Mouse (Mus musculus): Measurements from ENCODE around the gene Wrap53. TPM values are rescaled to one million over a fixed set of nuclear protein-coding genes. Genes with fewer than 3 reads are reported as not detected.

The Wrap53 gene
- total and polyA plus RNA-seq, 3 experiments = 18.5 to 24.5 TPM; not detected in 1

DNA sequence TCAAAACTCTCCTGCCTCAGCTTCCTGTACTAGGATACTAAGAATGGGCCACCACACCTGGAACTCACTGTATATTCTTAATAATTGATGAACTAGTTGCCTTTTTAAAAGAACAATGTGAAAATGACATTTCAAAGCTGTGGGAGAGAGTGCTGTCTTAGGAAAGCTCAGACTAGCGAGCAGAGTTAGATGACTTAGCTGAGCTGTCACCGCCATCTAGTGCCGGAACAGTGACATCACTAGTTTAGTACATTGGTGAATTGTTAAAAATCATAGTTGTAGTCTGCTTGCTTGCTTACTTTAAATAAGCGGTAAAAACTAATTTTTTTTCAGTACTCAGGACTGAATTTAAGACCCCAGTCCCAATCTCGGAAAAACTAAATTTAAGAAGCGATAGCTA lies 66.2 kb downstream of the Wrap53 start (continued):
- TF ChIP-seq BHLHE40 (IDR thresholded peaks at IDR 0.05; ENCODE audit: borderline replicate concordance, low read depth, low read length) = peak; percentile 72
- no peak for TF ChIP-seq USF2 (IDR thresholded peaks at IDR 0.05; ENCODE audit: borderline replicate concordance in 1 of 2, insufficient read depth in 1 of 2, low read depth in 1 of 2, low read length in 2 of 2)
- TF ChIP-seq CTCF (IDR thresholded peaks at IDR 0.05 in 2 of 3, conservative IDR thresholded peaks at IDR 0.05 in 1 of 3; ENCODE audit: control insufficient read depth in 1 of 3, insufficient read depth in 1 of 3, low read depth in 2 of 3, low read length in 3 of 3, poor library complexity in 1 of 3, severe bottlenecking in 1 of 3) = peak; percentile 71 to 99 (median 79)
- TF ChIP-seq KAT2A (conservative IDR thresholded peaks at IDR 0.05; ENCODE audit: low read depth, low read length) = no peak

Other genes starting within 250 kb of the Wrap53 start
- gene Rnf227, start 239.8 kb downstream of the Wrap53 start, total RNA-seq (2012; rRNA removed) = 6.4 and 11.5 TPM in 2 replicates
- 10 to 100 TPM in 1 of 2 experiments, not detected in 1; 12.4 TPM for gene Rnf227, start 239.8 kb downstream of the Wrap53 start, polyA plus RNA-seq (2012; ENCODE audit: insufficient read depth in 1 of 2, insufficient read length in 2 of 2, low read depth in 1 of 2, low replicate concordance in 2 of 2, missing spikeins in 1 of 2)
- gene Chd3, start 210.8 kb downstream of the Wrap53 start, total RNA-seq (2012; rRNA removed) = 37.3 and 65.8 TPM in 2 replicates
- 10 to 100 TPM in 1 of 2 experiments, not detected in 1; 84.9 TPM for gene Chd3, start 210.8 kb downstream of the Wrap53 start, polyA plus RNA-seq (2012; ENCODE audit: insufficient read depth in 1 of 2, insufficient read length in 2 of 2, low read depth in 1 of 2, low replicate concordance in 2 of 2, missing spikeins in 1 of 2)
- gene Naa38, start 184.8 kb downstream of the Wrap53 start, total RNA-seq (2012; rRNA removed) = 190 and 191 TPM in 2 replicates
- 100 to 1,000 TPM in 1 of 2 experiments, not detected in 1; 173 TPM for gene Naa38, start 184.8 kb downstream of the Wrap53 start, polyA plus RNA-seq (2012; ENCODE audit: insufficient read depth in 1 of 2, insufficient read length in 2 of 2, low read depth in 1 of 2, low replicate concordance in 2 of 2, missing spikeins in 1 of 2)
- 26.8 and 39.6 TPM in 2 replicates for gene Cyb5d1, start 184.6 kb downstream of the Wrap53 start, total RNA-seq (2012; rRNA removed)
- gene Cyb5d1, start 184.6 kb downstream of the Wrap53 start, polyA plus RNA-seq (2012; ENCODE audit: insufficient read depth in 1 of 2, insufficient read length in 2 of 2, low read depth in 1 of 2, low replicate concordance in 2 of 2, missing spikeins in 1 of 2) = 10 to 100 TPM in 1 of 2 experiments, not detected in 1; 21.3 TPM
- gene Tmem88, start 182.0 kb downstream of the Wrap53 start, total RNA-seq (2012; rRNA removed) = 0.39 TPM in 2 replicates
- gene Tmem88, start 182.0 kb downstream of the Wrap53 start, polyA plus RNA-seq (2012; ENCODE audit: insufficient read depth in 1 of 2, insufficient read length in 2 of 2, low read depth in 1 of 2, low replicate concordance in 2 of 2, missing spikeins in 1 of 2) = under 1 TPM in 1 of 2 experiments, not detected in 1; 0.45 TPM
- 5.8 and 7.2 TPM in 2 replicates for gene Kdm6b, start 166.6 kb downstream of the Wrap53 start, total RNA-seq (2012; rRNA removed)
- gene Kdm6b, start 166.6 kb downstream of the Wrap53 start, polyA plus RNA-seq (2012; ENCODE audit: insufficient read depth in 1 of 2, insufficient read length in 2 of 2, low read depth in 1 of 2, low replicate concordance in 2 of 2, missing spikeins in 1 of 2) = 10 to 100 TPM; 25.0 to 43.4 TPM
- under 0.01 and 0.04 TPM in 2 replicates for gene Dnah2, start 31.1 kb downstream of the Wrap53 start, total RNA-seq (2012; rRNA removed)
- gene Dnah2, start 31.1 kb downstream of the Wrap53 start, polyA plus RNA-seq (2012; ENCODE audit: insufficient read depth in 1 of 2, insufficient read length in 2 of 2, low read depth in 1 of 2, low replicate concordance in 2 of 2, missing spikeins in 1 of 2) = under 1 TPM in 1 of 2 experiments, not detected in 1; 0.07 TPM
- 0.20 and 0.23 TPM in 2 replicates for gene Efnb3, start 20.1 kb downstream of the Wrap53 start, total RNA-seq (2012; rRNA removed)
- under 1 TPM in 1 of 2 experiments, not detected in 1; 0.72 TPM for gene Efnb3, start 20.1 kb downstream of the Wrap53 start, polyA plus RNA-seq (2012; ENCODE audit: insufficient read depth in 1 of 2, insufficient read length in 2 of 2, low read depth in 1 of 2, low replicate concordance in 2 of 2, missing spikeins in 1 of 2)
- 74.1 and 76.4 TPM in 2 replicates for gene Trp53, start 104 bp upstream of the Wrap53 start, total RNA-seq (2012; rRNA removed)
- gene Trp53, start 104 bp upstream of the Wrap53 start, polyA plus RNA-seq (2012; ENCODE audit: insufficient read depth in 1 of 2, insufficient read length in 2 of 2, low read depth in 1 of 2, low replicate concordance in 2 of 2, missing spikeins in 1 of 2) = 100 to 1,000 TPM in 1 of 2 experiments, not detected in 1; 212 TPM
- 13.4 and 15.1 TPM in 2 replicates for gene Atp1b2, start 25.7 kb upstream of the Wrap53 start, total RNA-seq (2012; rRNA removed)
- 100 to 1,000 TPM in 1 of 2 experiments, not detected in 1; 136 TPM for gene Atp1b2, start 25.7 kb upstream of the Wrap53 start, polyA plus RNA-seq (2012; ENCODE audit: insufficient read depth in 1 of 2, insufficient read length in 2 of 2, low read depth in 1 of 2, low replicate concordance in 2 of 2, missing spikeins in 1 of 2)
- not detected in 2 replicates for gene Shbg, start 37.6 kb upstream of the Wrap53 start, total RNA-seq (2012; rRNA removed)
- gene Shbg, start 37.6 kb upstream of the Wrap53 start, polyA plus RNA-seq (2012; ENCODE audit: insufficient read depth in 1 of 2, insufficient read length in 2 of 2, low read depth in 1 of 2, low replicate concordance in 2 of 2, missing spikeins in 1 of 2) = not detected
- gene Sat2, start 41.8 kb upstream of the Wrap53 start, total RNA-seq (2012; rRNA removed) = not detected in 2 replicates
- gene Sat2, start 41.8 kb upstream of the Wrap53 start, polyA plus RNA-seq (2012; ENCODE audit: insufficient read depth in 1 of 2, insufficient read length in 2 of 2, low read depth in 1 of 2, low replicate concordance in 2 of 2, missing spikeins in 1 of 2) = not detected
- gene Fxr2, start 52.7 kb upstream of the Wrap53 start, total RNA-seq (2012; rRNA removed) = 90.2 and 95.1 TPM in 2 replicates
- gene Fxr2, start 52.7 kb upstream of the Wrap53 start, polyA plus RNA-seq (2012; ENCODE audit: insufficient read depth in 1 of 2, insufficient read length in 2 of 2, low read depth in 1 of 2, low replicate concordance in 2 of 2, missing spikeins in 1 of 2) = 10 to 100 TPM in 1 of 2 experiments, not detected in 1; 97.6 TPM
- gene Sox15, start 75.1 kb upstream of the Wrap53 start, total RNA-seq (2012; rRNA removed) = not detected in 2 replicates
- under 1 TPM in 1 of 2 experiments, not detected in 1; 0.11 TPM for gene Sox15, start 75.1 kb upstream of the Wrap53 start, polyA plus RNA-seq (2012; ENCODE audit: insufficient read depth in 1 of 2, insufficient read length in 2 of 2, low read depth in 1 of 2, low replicate concordance in 2 of 2, missing spikeins in 1 of 2)
- 60.9 and 62.1 TPM in 2 replicates for gene Mpdu1, start 82.4 kb upstream of the Wrap53 start, total RNA-seq (2012; rRNA removed)
- gene Mpdu1, start 82.4 kb upstream of the Wrap53 start, polyA plus RNA-seq (2012; ENCODE audit: insufficient read depth in 1 of 2, insufficient read length in 2 of 2, low read depth in 1 of 2, low replicate concordance in 2 of 2, missing spikeins in 1 of 2) = 100 to 1,000 TPM; 101 to 259 TPM
- 4.1 and 5.3 TPM in 2 replicates for gene Cd68, start 85.9 kb upstream of the Wrap53 start, total RNA-seq (2012; rRNA removed)
- gene Cd68, start 85.9 kb upstream of the Wrap53 start, polyA plus RNA-seq (2012; ENCODE audit: insufficient read depth in 1 of 2, insufficient read length in 2 of 2, low read depth in 1 of 2, low replicate concordance in 2 of 2, missing spikeins in 1 of 2) = 10 to 100 TPM in 1 of 2 experiments, not detected in 1; 19.8 TPM
- 1,645 and 1,689 TPM in 2 replicates for gene Eif4a1, start 92.2 kb upstream of the Wrap53 start, total RNA-seq (2012; rRNA removed)
- gene Eif4a1, start 92.2 kb upstream of the Wrap53 start, polyA plus RNA-seq (2012; ENCODE audit: insufficient read depth in 1 of 2, insufficient read length in 2 of 2, low read depth in 1 of 2, low replicate concordance in 2 of 2, missing spikeins in 1 of 2) = 100 to 1,000 TPM; 114 to 634 TPM
- gene Senp3, start 101.8 kb upstream of the Wrap53 start, total RNA-seq (2012; rRNA removed) = 121 and 147 TPM in 2 replicates
- gene Senp3, start 101.8 kb upstream of the Wrap53 start, polyA plus RNA-seq (2012; ENCODE audit: insufficient read depth in 1 of 2, insufficient read length in 2 of 2, low read depth in 1 of 2, low replicate concordance in 2 of 2, missing spikeins in 1 of 2) = 100 to 1,000 TPM; 171 to 890 TPM
- 0.19 TPM in 1 of 2 replicates, not detected in the other for gene Tnfsf13, start 105.5 kb upstream of the Wrap53 start, total RNA-seq (2012; rRNA removed)
- gene Tnfsf13, start 105.5 kb upstream of the Wrap53 start, polyA plus RNA-seq (2012; ENCODE audit: insufficient read depth in 1 of 2, insufficient read length in 2 of 2, low read depth in 1 of 2, low replicate concordance in 2 of 2, missing spikeins in 1 of 2) = under 1 TPM in 1 of 2 experiments, not detected in 1; 0.13 TPM
- gene Tnfsf12, start 115.6 kb upstream of the Wrap53 start, total RNA-seq (2012; rRNA removed) = not detected in 2 replicates
- under 1 TPM in 1 of 2 experiments, not detected in 1; 0.10 TPM for gene Tnfsf12, start 115.6 kb upstream of the Wrap53 start, polyA plus RNA-seq (2012; ENCODE audit: insufficient read depth in 1 of 2, insufficient read length in 2 of 2, low read depth in 1 of 2, low replicate concordance in 2 of 2, missing spikeins in 1 of 2)
- not detected in 2 replicates for gene Tnfsfm13, start 115.8 kb upstream of the Wrap53 start, total RNA-seq (2012; rRNA removed)
- not detected for gene Tnfsfm13, start 115.8 kb upstream of the Wrap53 start, polyA plus RNA-seq (2012; ENCODE audit: insufficient read depth in 1 of 2, insufficient read length in 2 of 2, low read depth in 1 of 2, low replicate concordance in 2 of 2, missing spikeins in 1 of 2)
- gene Polr2a, start 178.4 kb upstream of the Wrap53 start, total RNA-seq (2012; rRNA removed) = 16.6 and 22.2 TPM in 2 replicates
- gene Polr2a, start 178.4 kb upstream of the Wrap53 start, polyA plus RNA-seq (2012; ENCODE audit: insufficient read depth in 1 of 2, insufficient read length in 2 of 2, low read depth in 1 of 2, low replicate concordance in 2 of 2, missing spikeins in 1 of 2) = 100 to 1,000 TPM in 1 of 2 experiments, 10 to 100 TPM in 1; 73.9 to 193 TPM
- 0.08 TPM in 1 of 2 replicates, not detected in the other for gene Slc35g3, start 181.7 kb upstream of the Wrap53 start, total RNA-seq (2012; rRNA removed)
- gene Slc35g3, start 181.7 kb upstream of the Wrap53 start, polyA plus RNA-seq (2012; ENCODE audit: insufficient read depth in 1 of 2, insufficient read length in 2 of 2, low read depth in 1 of 2, low replicate concordance in 2 of 2, missing spikeins in 1 of 2) = under 1 TPM in 1 of 2 experiments, not detected in 1; 0.22 TPM
- gene Zbtb4, start 185.7 kb upstream of the Wrap53 start, total RNA-seq (2012; rRNA removed) = 1.4 and 2.4 TPM in 2 replicates
- 1 to 10 TPM in 1 of 2 experiments, not detected in 1; 2.7 TPM for gene Zbtb4, start 185.7 kb upstream of the Wrap53 start, polyA plus RNA-seq (2012; ENCODE audit: insufficient read depth in 1 of 2, insufficient read length in 2 of 2, low read depth in 1 of 2, low replicate concordance in 2 of 2, missing spikeins in 1 of 2)
- gene Chrnb1, start 215.7 kb upstream of the Wrap53 start, total RNA-seq (2012; rRNA removed) = 0.31 and 0.33 TPM in 2 replicates
- gene Chrnb1, start 215.7 kb upstream of the Wrap53 start, polyA plus RNA-seq (2012; ENCODE audit: insufficient read depth in 1 of 2, insufficient read length in 2 of 2, low read depth in 1 of 2, low replicate concordance in 2 of 2, missing spikeins in 1 of 2) = 1 to 10 TPM in 1 of 2 experiments, not detected in 1; 1.6 TPM
- 4.8 and 5.1 TPM in 2 replicates for gene Fgf11, start 221.6 kb upstream of the Wrap53 start, total RNA-seq (2012; rRNA removed)
- 10 to 100 TPM in 1 of 2 experiments, not detected in 1; 26.8 TPM for gene Fgf11, start 221.6 kb upstream of the Wrap53 start, polyA plus RNA-seq (2012; ENCODE audit: insufficient read depth in 1 of 2, insufficient read length in 2 of 2, low read depth in 1 of 2, low replicate concordance in 2 of 2, missing spikeins in 1 of 2)
- 0.29 and 0.31 TPM in 2 replicates for gene Tmem102, start 225.4 kb upstream of the Wrap53 start, total RNA-seq (2012; rRNA removed)
- 1 to 10 TPM in 1 of 2 experiments, not detected in 1; 2.4 TPM for gene Tmem102, start 225.4 kb upstream of the Wrap53 start, polyA plus RNA-seq (2012; ENCODE audit: insufficient read depth in 1 of 2, insufficient read length in 2 of 2, low read depth in 1 of 2, low replicate concordance in 2 of 2, missing spikeins in 1 of 2)
- 0.04 TPM in 1 of 2 replicates, not detected in the other for gene Gm39566, start 235.0 kb upstream of the Wrap53 start, total RNA-seq (2012; rRNA removed)
- gene Gm39566, start 235.0 kb upstream of the Wrap53 start, polyA plus RNA-seq (2012; ENCODE audit: insufficient read depth in 1 of 2, insufficient read length in 2 of 2, low read depth in 1 of 2, low replicate concordance in 2 of 2, missing spikeins in 1 of 2) = not detected
- gene Spem2, start 238.2 kb upstream of the Wrap53 start, total RNA-seq (2012; rRNA removed) = not detected in 2 replicates
- gene Spem2, start 238.2 kb upstream of the Wrap53 start, polyA plus RNA-seq (2012; ENCODE audit: insufficient read depth in 1 of 2, insufficient read length in 2 of 2, low read depth in 1 of 2, low replicate concordance in 2 of 2, missing spikeins in 1 of 2) = not detected
- 0.19 TPM in 1 of 2 replicates, not detected in the other for gene Spem1, start 241.9 kb upstream of the Wrap53 start, total RNA-seq (2012; rRNA removed)
- under 1 TPM in 1 of 2 experiments, not detected in 1; 0.15 TPM for gene Spem1, start 241.9 kb upstream of the Wrap53 start, polyA plus RNA-seq (2012; ENCODE audit: insufficient read depth in 1 of 2, insufficient read length in 2 of 2, low read depth in 1 of 2, low replicate concordance in 2 of 2, missing spikeins in 1 of 2)

Data from MEL (cell line).